Mouse (Mus musculus) brain, embryonic 14.5 days (tissue): ENCODE data around the gene Pde4d.

Source experiments
- CTCF ChIP-seq: fragments of 200-500 bp; IDR thresholded peaks from 2 replicates; pipeline ENCODE4 v1.5.1; 2012; ENCODE audit warnings: inconsistent platforms, mild to moderate bottlenecking, moderate library complexity, borderline replicate concordance; ENCODE audit not compliant: insufficient read depth, insufficient read length; ENCODE audit errors: extremely low read depth
- POLR2A ChIP-seq: fragments of 200-500 bp; IDR thresholded peaks from 2 replicates; pipeline ENCODE4 v1.6.1; 2012; ENCODE audit warnings: mild to moderate bottlenecking, inconsistent platforms, borderline replicate concordance; ENCODE audit not compliant: poor library complexity, insufficient read depth, insufficient read length, severe bottlenecking; ENCODE audit errors: extremely low read depth

- no peak for TF ChIP-seq CTCF
- no peak for TF ChIP-seq POLR2A
Measured at GRCm38 (mm10) chr13:108435687-108436086, 14.1 kb upstream of the Pde4d start.
